Mouse (Mus musculus) heart, adult 11 months (tissue): ENCODE data around the gene Plxnc1.

Source experiments
- DNase-seq: peaks from one replicate; pipeline ENCODE4 v3.0.0; 2022

Gene Plxnc1

GRCm38 (mm10) chr10:94944691-94945205 lies at the start of gene Plxnc1:
Plxnc1 (minus strand) TSS chr10:94944835.
- DNase-seq, result peak; percentile 97

GRCm38 (mm10) chr10:94992127-94992526 lies 47.5 kb upstream of the Plxnc1 start:
- DNase-seq, result peak; percentile 98

GRCm38 (mm10) chr10:94991564-94992097 lies 47.0 kb upstream of the Plxnc1 start:
- peak; percentile 97 for DNase-seq

DNA sequence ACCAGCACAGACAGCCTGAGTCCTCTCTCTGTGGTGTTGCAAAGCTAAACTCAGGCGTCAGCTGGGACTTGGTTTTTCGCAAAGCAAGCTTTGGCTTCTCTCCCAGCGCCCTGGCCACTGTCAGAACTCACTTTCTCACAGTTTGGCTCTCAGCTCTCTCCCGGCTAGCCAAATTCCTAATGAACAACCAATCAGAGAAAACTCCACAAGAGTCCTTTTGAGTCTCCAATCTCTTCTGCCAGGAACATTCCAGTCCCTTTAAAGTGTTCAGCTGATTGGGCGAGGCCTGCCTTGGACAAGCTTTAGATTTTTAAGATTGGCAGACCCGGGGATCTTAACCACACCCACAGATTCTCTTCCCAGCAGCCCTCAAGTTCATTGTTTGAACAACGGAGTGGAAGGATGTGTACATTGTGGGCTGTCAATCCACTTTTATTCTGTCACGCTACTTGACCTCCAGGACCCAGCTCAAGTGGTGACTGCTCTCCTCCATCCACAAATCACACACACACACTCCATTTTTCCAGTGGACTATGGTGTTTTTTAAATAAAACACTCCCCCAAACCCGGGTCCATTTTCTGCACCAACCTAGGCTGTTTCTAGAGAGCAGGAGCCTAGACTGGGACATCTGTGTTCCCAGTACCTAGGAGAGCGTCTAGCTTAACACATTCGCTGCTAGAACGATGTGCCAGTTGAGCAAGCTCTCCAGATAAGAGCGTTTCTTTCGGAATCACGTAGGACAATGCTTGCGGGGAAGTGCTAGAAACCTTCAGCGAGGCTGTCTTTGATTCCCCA lies 46.3 kb upstream of the Plxnc1 start:
- peak; percentile 99 for DNase-seq

GRCm38 (mm10) chr10:94989321-94989720 lies 44.7 kb upstream of the Plxnc1 start:
- no peak for DNase-seq

GRCm38 (mm10) chr10:94985103-94985502 lies 40.5 kb upstream of the Plxnc1 start:
- no peak for DNase-seq

GRCm38 (mm10) chr10:94982528-94982927 lies 37.9 kb upstream of the Plxnc1 start:
- DNase-seq, result no peak

DNA sequence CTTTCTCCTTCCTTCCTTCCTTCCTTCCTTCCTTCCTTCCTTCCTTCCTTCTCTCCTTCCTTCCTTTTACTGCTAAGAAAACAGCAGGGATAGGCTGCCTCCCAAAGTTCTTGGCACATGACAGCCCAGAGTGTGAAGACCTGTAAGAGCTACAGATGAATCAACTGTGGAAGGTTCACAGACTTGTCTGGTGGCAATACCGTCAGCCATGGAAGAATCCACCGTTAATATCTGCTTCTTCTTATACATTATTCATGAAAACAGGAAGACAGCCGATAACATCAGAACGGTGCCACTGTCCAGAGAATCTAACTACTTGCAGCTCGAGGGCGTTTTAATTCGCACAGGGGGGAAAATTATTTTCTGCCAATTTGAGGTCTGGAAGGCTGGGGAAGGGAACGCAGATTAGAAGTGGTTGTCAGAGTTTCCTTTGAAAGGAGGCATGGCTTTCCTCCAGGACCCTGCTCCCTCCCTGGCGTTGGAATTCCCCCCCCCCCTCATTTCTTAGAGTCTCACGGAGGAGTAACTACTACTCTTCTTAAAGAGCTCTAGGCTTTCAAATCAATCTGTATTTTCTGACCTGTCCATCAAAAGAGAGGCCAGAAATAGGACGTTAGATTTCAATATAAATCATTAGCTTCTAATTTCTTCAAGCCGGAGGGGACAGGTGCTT lies 37.0 kb upstream of the Plxnc1 start:
- DNase-seq, result no peak

DNA sequence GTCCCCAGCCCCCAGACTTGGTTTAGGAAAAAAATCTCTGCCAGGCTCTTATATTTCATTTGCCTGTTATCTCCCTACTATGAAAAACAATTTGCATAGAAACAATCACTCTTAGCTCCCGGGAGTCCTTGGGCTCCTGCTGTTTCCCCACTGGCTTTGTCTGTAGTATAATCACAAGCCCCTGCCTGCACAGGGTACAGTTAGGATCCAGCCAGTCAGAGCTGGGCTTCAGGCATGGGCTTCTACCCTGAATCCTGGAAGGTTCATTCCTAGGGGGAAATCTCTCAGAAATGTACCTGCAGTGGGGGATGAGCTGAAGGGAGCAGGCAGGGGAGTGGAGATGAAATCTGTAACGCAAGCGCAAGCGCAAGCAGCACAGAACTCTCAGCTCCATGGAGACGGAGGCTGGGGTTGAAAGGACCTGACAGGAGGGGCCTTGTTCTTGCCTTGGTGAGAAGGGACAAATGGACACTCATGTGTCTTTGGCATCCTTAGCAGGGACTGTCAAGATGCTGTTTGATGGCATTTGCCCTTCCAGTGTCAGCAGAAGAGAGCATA lies 33.7 kb upstream of the Plxnc1 start:
- no peak for DNase-seq

DNA sequence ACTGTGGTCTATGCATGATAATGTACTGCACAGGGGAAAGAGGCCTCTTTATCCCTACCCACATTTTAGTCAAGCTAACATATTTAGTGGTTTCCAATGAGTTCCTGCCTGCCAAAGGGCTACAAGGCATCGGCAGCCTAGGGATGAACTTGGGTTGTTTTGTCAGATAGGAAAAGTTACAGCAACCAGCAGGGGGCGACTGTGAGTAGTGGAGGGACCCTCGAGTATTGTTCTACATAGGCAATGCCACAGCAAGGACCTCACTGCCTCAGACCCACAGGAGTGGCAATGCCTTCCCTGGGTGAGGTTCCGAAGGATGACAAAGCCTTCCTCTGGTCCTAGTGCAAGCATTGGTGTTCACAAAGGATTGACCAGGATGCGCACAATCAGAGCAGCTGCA lies 31.7 kb upstream of the Plxnc1 start:
- DNase-seq, result no peak

DNA sequence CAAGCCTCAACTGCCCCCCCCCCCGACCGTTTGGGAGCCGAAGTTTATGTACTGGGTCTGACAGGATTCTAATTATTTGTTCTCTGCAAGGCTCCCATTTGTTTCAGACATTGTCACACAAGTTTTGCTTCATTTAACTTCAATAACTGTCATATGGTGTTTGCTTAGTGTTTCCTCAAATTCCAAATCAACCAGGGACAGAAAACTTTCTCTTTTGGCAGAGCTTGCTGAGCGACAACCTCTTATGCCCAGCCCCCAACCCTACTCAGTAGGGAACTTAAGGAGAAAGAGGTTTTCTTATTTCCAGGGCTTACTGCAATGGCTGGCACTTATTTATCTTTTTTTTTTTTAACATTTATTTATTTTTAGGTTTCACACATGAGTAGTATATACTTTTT lies 30.5 kb upstream of the Plxnc1 start:
- no peak for DNase-seq

- peak; percentile 90 for DNase-seq
These were observed 29.9 kb upstream of the Plxnc1 start for GRCm38 (mm10) chr10:94974345-94975098.

DNA sequence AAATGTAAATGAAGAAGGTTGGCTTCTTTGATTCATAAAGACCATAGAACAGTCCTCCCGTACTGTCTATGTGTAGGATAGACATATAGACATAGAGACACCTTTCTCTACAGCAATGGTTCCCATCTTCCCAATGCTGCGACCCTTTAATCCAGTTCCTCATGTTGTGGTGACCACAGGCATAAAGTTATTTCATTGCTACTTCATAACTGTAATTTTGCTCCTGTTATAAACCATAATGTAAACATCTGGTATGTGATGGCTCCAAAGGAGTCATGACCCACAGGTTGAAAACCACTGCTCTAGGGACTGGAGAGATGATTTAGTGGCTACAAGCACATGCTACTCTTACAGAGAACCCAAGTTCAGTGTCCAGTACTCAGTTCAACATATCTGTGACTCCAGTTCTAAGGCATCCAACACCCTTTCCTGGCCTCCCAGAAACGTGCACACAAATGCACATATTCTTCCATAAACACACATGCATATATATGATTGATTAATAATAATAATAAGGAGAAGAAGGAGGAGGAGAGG lies 27.1 kb upstream of the Plxnc1 start:
- no peak for DNase-seq

DNA sequence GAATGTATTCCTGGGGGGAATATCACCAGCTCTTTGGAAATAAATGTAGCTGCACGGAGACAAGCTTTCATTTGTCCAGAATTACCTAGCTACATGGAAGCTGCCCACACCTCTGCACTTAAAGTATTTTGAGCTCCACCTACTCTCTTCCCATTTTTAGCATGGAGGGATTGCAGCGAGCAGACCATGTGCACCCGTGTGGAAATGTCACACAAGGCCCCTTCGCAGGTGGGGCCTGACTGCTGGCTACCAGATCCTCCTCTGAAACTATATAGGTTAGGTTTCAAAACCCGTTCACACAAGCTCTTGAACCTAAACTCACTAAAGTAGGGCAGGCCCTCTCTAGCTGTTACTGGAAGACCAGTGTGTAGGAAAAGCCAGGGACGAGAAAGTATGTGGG lies 25.6 kb upstream of the Plxnc1 start:
- DNase-seq, result no peak

- no peak for DNase-seq
These were observed 22.8 kb upstream of the Plxnc1 start for GRCm38 (mm10) chr10:94967468-94967867.

DNA sequence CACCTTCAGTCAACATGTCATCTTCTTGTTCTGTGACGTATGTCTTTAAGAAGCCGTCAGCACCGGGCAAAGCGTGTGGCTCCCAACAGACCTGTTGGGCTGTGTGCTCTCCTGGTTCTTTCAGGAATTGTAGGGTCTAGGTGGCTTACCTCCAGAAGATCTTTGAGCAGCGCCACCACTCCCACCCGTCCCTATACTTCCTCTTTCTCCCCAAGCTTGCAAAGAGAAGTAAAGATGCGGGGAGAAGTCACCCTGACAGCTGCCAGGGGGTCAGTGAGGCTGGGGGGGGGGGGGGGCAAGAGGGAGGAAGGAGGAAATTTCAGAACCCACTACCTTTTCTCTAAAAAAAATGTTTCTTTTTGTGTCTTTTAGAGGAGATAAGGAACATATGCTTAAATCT lies 22.2 kb upstream of the Plxnc1 start:
- DNase-seq, result no peak

- no peak for DNase-seq
These were observed 20.5 kb upstream of the Plxnc1 start for GRCm38 (mm10) chr10:94965093-94965492.

GRCm38 (mm10) chr10:94962005-94962404 lies 17.4 kb upstream of the Plxnc1 start:
- no peak for DNase-seq

DNA sequence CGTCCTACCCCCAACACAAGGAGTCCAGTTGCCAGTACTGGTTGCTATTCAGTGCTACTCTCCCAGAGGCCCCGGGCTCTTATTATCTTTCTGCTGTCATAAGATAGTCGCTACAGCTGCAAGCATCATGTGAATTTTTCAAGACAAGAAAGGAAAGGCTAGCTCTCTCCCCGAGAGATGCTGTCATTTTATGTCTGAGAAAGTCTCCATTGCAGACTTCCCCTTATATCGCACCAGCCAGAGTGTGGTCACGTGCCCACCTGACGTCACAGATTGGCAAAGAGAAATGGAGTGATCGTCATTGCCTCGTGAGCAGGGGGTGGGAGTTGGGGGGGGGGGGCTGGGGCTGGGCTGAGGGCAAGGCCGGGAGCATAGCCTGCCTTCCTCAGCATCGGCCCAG lies 16.6 kb upstream of the Plxnc1 start:
- peak; percentile 95 for DNase-seq

DNA sequence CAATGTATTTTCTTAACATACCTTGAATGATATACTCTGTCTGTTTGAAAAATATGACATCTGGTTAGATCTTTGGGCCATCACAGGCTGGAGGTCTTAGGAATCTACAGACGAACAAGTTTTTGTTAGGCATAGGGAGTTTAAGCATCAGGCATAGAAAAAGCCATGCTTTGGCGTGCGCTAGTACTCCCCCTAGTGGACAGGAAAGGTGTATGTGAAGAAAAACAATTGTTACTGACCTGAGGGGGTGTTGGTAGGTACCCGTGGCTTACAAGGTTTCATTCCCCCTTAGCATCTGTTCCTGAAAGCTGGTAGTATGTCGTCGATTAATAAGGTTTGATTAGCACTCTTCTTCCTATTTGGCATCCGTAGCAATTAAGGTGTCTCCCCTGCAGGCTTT lies 13.7 kb upstream of the Plxnc1 start:
- no peak for DNase-seq

DNA sequence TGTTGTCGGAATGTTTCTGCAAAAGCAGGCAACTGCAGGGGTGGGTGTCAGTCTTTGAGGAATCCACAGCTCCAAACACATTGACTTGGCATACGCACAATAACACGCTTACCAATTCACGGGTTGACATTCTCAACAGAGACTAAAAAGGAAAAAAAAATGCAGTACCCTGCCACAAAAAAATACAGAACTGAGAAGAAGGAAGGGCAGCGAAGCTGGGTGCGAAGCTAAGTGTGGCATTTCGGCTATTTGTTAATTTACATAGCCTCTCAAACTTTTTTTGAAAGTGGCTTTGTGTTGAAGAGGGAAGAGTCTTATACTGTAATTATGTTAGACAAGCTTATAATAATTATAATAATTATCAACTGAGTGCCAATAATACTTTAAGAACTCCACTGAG lies 13.1 kb upstream of the Plxnc1 start:
- no peak for DNase-seq

GRCm38 (mm10) chr10:94947915-94948675 lies 3.5 kb upstream of the Plxnc1 start:
- no peak for DNase-seq
